Mouse (Mus musculus) adrenal gland, postnatal 10 days (tissue): Measurements from ENCODE around the gene Pgf. TPM values are rescaled to one million over a fixed set of nuclear protein-coding genes. Genes with fewer than 3 reads are reported as not detected.
A peak's percentile ranks its signal among the peaks of the same experiment; 100 is the strongest.

Experiments
- DNase-seq: peaks from one replicate; pipeline ENCODE4 v3.0.0; 2021; ENCODE audit warnings: mixed read lengths
- total RNA-seq, 2 experiments: library from RNA; stranded (reverse); gene quantifications; 2 replicates each; pipeline ENCODE4 v1.2.3; 2021

The Pgf gene
- total RNA-seq, 2 experiments from 2014 or later = 1.8 TPM

DNA sequence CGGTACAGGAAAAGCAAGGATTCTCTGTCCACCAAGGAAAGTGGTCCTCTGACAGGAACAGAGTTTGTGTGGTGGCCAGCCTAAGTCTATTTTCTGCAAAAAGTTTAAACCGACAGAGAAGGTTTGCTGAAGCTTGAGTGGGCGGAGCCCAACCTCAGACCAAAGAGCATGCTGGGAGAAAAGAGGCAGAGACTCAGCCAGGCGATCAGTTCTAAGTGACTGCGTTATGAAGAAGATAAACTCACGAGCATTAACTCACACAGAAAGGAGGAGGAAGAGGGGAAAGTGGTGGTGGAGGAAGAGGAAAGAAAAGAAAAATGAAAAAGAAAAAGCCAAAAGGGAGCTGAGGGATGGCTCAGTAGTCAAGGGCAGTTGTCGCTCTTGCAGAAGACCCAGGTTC lies 12.7 kb upstream of the Pgf start:
- no peak for DNase-seq

- no peak for DNase-seq
Observed at GRCm38 (mm10) chr12:85186361-85186760, 8.8 kb upstream of the Pgf start.

DNA sequence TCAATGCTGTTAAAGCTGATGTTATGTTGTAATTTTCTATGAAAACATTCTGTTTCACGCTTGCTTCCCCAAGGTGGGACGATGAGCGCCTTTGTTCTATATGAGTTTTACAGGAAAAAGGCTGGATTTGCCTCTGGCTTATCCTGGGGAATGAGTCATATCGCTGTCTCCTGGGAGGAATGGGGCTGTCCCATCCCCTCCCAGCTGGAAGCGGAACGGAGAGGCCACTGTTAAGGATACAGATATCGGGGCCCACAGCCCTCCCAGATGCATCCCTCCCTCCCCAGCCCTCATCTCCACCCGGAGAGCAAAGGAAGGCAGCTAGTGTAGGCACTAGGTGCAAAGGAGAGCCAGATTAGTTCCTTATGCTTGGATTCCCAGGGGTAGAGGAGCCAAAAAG lies 8.2 kb upstream of the Pgf start:
- DNase-seq = no peak

- DNase-seq = no peak
Observed at GRCm38 (mm10) chr12:85184118-85184517, 6.5 kb upstream of the Pgf start.

- DNase-seq = no peak
Observed at GRCm38 (mm10) chr12:85182898-85183297, 5.3 kb upstream of the Pgf start.

DNA sequence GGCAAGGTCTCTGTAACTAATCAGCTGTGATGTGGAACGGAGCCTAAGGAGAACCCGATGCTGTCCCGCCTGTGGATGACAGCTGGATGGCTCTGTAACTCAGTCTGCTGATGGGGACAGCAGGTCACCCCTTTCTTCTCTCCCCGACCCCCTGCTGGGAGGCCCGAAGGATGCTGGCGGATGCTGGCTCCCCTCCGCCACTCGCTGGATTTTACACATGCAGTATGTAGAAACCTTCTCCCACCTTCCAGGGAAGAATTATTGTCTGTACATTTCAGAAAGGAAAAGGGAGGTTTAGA lies 4.7 kb upstream of the Pgf start:
- no peak for DNase-seq

- DNase-seq = no peak
Observed at GRCm38 (mm10) chr12:85181475-85182344, 4.1 kb upstream of the Pgf start.

DNA sequence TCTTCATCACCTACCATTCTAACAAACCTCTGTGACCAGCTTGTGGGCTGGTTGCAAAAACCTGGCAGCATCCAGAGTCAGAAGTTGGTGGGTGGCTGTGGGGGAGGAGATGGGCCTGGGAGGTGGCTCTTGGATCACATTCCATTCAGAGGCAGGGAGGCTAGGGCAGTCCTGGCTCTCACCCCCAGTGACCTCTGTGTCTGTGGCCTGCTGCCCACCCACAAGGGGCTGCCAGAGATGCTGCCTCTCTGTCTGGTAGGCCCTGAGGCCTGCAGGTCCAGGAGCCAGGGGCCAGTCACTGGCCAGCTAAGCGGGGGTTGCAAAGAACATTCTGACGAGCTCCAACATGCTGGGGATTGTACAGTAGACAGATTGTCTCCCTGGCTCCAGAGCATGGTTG lies 704 bp upstream of the Pgf start:
- no peak for DNase-seq

DNA sequence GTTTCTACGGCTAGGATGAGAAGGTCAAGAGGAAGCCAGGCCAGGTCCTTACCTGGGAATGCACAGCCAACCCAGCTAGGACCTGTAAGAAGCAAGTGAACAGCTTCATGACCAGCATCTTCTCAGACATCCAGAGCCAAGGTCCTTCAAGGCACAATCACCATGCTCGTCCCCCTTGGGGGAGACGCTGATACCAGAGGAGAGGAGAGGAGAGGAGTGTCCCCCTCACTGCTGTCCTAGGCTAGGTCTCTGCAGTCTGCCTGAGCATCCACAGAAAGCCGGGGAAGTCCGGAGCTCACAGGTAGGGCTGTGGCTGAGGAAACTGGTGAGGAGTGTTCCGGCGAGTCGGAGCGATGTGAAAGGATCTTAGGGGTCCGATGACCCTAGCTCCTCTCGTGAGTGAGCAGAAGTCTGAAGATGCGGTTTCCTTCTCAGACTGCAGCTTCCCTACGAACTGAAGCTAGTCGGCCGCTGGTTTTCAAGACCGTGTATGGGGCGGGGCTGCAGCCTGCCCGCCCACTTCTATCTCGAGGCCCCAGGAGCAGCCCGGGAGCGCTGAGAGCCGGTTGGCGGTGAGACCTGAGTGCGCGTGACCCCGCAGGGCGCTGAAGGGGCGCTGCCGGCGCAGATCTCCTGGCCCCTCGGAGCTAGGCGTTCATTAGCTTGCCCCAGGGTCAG lies 605 bp downstream of the Pgf start:
- peak; percentile 56 for DNase-seq

DNA sequence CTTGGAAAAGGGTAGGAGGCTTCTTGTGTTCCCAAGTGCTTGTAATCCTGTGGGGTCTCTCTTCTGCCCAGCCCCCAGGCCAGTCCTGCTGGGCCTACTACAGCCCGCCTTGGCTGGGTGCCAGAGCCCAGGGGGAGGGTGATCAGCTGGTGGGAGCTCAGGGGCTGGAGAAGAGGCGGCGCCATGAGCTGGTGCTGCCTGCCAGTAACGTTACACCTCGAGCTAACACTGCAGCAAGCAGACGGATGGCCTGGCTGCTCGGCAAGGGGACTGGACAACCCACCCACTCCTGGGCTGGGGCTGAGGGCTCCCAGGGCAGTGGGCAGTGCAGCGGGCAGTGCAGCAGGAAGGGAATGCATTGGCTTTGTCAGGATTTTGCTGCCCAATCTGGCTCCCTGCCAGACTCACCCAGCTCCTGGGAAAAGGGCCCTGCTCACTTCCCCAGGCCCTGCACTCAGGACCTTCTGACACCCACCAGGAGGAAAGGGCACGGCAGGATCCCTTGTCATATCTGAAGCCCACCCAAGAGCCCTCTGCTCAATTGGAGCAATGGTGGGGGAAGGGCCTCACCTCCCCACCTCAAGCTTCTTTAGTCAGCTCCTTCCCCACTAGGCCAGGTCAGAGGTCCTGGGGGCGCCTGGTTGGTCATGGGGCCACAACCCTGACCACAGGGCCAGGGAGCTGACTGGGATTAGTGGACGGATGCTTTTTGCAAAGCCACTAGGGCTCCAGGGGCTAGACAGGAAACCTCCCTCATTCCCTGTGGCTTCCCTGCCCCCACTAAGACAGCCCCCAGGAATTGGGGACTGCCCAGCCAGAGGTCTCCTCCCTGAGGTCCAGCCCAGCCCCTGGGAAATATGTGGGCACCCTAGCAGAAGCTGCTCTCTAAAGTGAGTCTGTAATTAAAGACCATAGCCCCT lies 1.4 kb downstream of the Pgf start:
- DNase-seq = peak; percentile 49

DNA sequence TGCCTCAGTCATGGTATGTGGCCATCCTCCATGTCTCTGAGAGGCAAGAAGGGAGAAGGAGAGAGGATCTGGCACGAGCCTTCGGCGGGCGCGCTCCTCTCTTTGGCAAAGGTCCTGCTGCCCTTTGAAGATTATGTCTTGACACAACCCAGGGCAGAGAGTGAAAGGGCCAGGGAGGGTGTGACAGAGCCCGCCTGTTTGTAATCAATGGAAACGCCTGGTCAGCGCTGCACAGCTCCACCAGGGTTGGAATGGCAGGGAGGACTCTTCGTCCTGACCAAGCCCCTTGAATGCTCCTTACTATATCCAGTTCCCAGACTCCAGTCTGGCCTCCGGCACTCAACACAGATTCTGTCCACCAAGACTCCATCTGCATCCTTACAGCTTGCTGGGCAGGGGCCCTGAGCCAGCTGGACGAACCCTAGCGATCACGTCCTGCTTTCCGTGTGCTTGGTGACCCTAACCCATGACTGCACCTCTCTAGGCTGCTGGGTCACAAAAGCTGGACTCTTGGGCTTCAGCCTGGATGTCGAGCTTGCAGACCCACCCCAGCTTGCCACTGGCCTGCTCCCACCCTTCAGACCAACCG lies 2.4 kb downstream of the Pgf start:
- DNase-seq = no peak

DNA sequence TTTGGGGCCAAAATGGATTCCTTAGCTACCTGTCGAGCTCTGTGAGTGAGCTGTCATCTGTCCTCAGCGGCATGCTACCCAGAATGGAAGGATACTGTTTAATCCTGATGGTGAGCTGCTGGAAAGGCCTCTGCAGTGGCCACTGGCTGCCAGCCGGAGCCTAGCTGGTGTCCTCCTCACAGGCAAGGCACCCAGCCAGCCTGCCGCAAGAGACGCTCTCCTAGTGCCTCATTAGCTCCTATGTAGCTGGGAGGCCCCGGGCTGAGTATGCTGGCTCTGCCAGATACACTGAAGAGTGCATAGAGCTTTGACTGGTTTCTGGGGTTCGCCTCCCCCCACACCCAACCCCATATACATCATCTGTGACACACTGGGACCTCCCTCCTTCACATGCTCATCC lies 3.6 kb downstream of the Pgf start:
- no peak for DNase-seq

- DNase-seq = no peak
Observed at GRCm38 (mm10) chr12:85170948-85171307, 6.7 kb downstream of the Pgf start.

GRCm38 (mm10) chr12:85170284-85170947 lies 7.2 kb downstream of the Pgf start:
- peak; percentile 66 for DNase-seq

DNA sequence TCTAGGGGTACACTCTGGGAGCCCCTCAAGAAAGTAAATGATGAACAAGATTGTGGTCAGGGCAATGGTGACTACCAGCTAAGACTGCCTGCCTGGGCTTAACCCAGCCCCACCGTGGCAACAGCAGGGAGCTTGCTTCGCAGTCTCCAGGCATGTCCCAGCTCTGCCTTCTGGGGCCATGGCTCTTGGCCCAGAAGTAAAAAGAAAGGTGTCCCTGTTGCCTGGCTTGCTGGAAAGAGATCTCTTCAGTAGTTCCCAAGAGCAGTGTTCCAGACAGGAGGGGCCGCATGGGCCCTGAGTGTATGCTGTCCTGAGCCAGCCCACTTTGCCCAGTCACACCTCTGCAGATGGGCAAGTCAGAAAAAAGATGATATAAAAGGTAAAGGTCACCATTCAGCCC lies 7.7 kb downstream of the Pgf start:
- no peak for DNase-seq

GRCm38 (mm10) chr12:85169117-85169858 lies 8.3 kb downstream of the Pgf start:
- peak; percentile 92 for DNase-seq

- DNase-seq = no peak
Observed at GRCm38 (mm10) chr12:85166631-85167030, 11.0 kb downstream of the Pgf start.

DNA sequence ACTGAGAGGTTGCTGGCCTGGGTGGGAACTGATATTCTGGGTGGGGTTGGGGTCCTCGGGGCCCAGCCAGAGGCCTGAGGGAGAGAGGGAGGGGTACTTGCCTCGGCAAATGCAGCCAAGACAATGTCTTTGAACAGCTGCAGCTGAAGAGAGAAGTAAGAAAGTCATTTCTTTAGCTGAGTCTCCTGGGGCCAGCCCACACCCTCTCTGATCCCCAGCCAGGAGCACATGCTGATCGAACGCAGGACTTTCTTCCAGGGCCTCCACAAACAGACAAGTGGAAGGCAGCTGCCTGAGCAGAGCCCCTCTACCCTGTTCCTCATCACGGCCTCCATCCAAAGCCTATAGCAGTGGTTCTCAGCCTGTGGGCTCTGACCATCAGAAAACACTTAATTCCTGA lies 12.6 kb downstream of the Pgf start:
- DNase-seq = no peak

DNA sequence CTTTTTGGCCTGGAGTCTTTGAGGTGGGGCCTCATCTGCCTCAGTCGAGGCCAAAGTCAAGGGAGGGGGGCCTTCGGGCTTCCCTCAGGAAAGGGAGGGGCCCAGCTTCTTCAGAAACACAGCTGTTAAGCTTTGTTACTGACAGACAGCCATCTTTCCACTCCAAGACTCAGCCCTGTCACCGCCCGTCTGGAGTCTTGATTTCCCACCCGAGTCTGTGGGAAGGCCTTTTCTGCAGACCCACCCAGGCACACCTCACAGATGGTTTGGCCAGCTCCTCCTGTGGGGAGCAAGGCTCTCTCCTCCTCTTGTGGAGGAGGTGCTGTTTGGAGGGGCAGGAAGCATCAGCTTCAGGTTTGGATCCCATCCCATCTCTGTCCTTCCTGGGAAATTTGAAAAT lies 18.0 kb downstream of the Pgf start:
- no peak for DNase-seq

DNA sequence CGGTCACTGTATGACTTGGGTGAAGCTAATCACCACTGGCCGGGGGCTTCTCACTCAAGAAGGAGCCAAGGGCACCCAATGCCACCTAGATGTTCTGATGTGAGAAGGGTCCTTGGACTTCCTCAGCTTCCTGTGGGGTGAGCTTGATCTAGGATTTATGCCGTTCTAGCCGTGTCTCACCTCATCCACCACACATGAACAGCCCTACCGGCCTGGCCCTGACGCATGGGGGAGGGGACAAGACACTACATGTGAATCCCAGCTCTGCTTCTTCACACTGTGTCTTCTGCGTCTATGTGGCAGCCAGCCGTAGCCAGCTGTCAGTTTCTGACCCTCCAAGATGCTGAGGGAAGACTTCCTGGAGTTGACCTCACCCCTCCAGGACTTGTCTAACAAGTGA lies 18.8 kb downstream of the Pgf start:
- no peak for DNase-seq

DNA sequence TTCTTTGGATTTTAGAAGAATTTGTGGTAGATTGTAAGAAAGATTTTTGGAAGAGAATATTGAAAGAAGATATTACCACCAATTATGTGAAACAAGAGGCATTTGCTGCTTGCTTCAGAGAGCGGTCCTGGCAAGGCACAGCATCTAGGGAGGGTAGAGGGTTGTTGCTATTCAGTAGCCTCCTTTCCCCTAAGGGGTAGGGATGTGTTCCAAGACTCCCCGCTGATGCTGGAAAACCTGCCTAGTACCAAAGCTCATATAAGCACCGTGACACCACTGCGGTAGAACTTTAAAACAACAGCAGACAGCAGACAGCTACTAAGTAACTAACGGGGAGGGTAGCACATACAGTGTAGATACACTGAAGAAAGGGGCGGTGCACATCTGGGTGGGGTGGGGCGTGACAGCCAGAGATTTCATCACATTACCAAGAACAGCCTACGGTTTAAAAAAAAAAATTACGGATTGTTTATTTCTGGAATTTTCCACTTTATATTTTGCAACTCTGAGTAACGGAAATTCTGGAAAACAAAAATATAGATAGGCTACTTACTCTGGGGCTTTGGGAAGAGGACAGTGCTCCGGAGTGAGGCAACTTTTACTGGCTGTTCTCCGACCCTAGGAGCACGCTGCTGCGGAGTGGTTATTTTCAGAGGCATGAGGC lies 19.7 kb downstream of the Pgf start:
- no peak for DNase-seq
